Mouse (Mus musculus) liver, adult 2 months (tissue): ENCODE measurements at regions not wholly inside any gene's neighbourhood (a gene's known extent, or its start where the extent isn't known, plus 50 kb on each side); places are given as distances from the start of the nearest gene placed in this dataset.

Source experiments
- CTCF ChIP-seq: fragments of 200-500 bp; IDR thresholded peaks from 2 replicates; pipeline ENCODE4 v1.5.1; 2011; ENCODE audit warnings: low read depth, low read length, control low read depth
- POLR2A ChIP-seq: fragments of 200-500 bp; IDR thresholded peaks from 2 replicates; pipeline ENCODE4 v1.6.1; 2011; ENCODE audit warnings: low read length, control low read depth; ENCODE audit not compliant: insufficient read depth; ENCODE audit errors: extremely low read depth

DNA sequence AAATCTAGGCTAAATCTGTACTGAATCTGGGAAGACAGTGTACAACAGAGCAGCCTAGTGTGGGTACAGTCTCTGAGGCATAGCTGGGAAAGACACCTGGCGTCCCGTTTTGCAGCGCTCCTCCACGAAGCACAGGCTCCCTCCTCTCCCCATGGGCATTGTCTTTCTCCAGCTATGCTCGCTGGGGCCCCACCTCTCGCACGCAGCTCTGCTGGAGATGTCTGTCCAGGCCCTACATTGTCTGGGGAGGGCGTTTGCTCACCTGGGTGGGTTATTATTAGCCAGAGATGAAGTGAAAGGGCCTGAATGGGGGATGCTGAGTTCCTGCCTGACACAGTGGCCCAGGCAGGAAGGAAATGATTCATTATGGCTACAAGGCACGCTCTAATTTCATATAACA, 118.1 kb upstream of the Zfp507 start:
- TF ChIP-seq POLR2A, result no peak
- TF ChIP-seq CTCF, result no peak
